Mouse (Mus musculus): ENCODE results near the gene Gm47189. TPM values are rescaled to one million over a fixed set of nuclear protein-coding genes. Genes with fewer than 3 reads are reported as not detected.
"Not testable (repeated sequence)": the region's sequence is repeated elsewhere in the genome, so short reads cannot be mapped to it uniquely, and the experiment has no call there.

Gene Gm47189
- polyA plus RNA-seq (2016; fragmentation: Nextera tagmentation; extraction: Ambion mirVana) = not detected in 2 replicates

GRCm38 (mm10) chr14:41772341-41772740, at the start of gene Gm47189:
Gene Gm47189, minus strand, starts transcription at chr14:41772441.
- not testable (repeated sequence) for H3K9me3 ChIP-seq (replicated peaks); H3K4me1 ChIP-seq; H3K9ac ChIP-seq; H3K36me3 ChIP-seq; H3K27ac ChIP-seq; ATAC-seq (ENCODE audit: low FRiP score); H3K4me3 ChIP-seq; H3K27me3 ChIP-seq; H3K4me2 ChIP-seq (replicated peaks)

DNA sequence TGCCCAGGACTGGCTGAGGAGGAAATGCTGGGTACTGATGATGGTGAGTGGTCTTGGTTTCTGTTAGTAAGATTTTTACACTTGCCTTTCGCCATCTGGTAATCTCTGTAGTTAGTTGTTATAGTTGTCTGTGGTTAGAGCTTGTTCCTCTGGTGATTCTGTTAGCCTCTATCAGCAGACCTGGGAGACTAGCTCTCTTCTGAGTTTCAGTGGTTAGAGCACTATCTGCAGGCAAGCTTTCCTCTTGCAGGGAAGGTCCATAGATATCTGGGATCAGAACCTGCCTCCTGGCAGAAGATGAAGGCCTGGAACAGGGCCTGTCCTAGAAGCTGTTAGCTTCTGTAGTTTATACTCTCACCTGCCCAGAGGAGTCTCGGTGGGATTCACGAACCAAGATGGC, 16.3 kb downstream of the Gm47189 start:
- not testable (repeated sequence) for H3K9me3 ChIP-seq (replicated peaks); H3K27ac ChIP-seq; H3K4me3 ChIP-seq; ATAC-seq (ENCODE audit: low FRiP score); H3K4me1 ChIP-seq; H3K36me3 ChIP-seq; H3K27me3 ChIP-seq; H3K9ac ChIP-seq; H3K4me2 ChIP-seq (replicated peaks)
- WGBS = 80% methylated on average over 2 of the region's 3 CpGs

- WGBS = 94% methylated on average over 1 of the region's 1 CpGs
- H3K36me3 ChIP-seq; H3K4me1 ChIP-seq; H3K27me3 ChIP-seq; H3K4me2 ChIP-seq (replicated peaks); ATAC-seq (ENCODE audit: low FRiP score); H3K9me3 ChIP-seq (replicated peaks); H3K9ac ChIP-seq; H3K27ac ChIP-seq; H3K4me3 ChIP-seq: not testable (repeated sequence)
These were observed 21.7 kb downstream of the Gm47189 start, which contains the start of gene Gm7929 for GRCm38 (mm10) chr14:41750514-41750913. Gene Gm7929, minus strand, starts transcription at chr14:41750614.

- not testable (repeated sequence) for H3K27me3 ChIP-seq; ATAC-seq (ENCODE audit: low FRiP score)
- WGBS = 75% methylated on average over 17 of the region's 17 CpGs
These were observed 48.8 kb downstream of the Gm47189 start for GRCm38 (mm10) chr14:41723437-41723836.

GRCm38 (mm10) chr14:41717180-41717579, 55.1 kb downstream of the Gm47189 start:
- not testable (repeated sequence) for H3K4me2 ChIP-seq (replicated peaks); H3K4me3 ChIP-seq; H3K4me1 ChIP-seq; H3K36me3 ChIP-seq; ATAC-seq (ENCODE audit: low FRiP score); H3K27me3 ChIP-seq; H3K9ac ChIP-seq; H3K9me3 ChIP-seq (replicated peaks); H3K27ac ChIP-seq
- WGBS = 82% methylated on average over 1 of the region's 1 CpGs

More at GRCm38 (mm10) chr14:41723437-41723836, 48.8 kb downstream of the Gm47189 start:
- H3K9me3 ChIP-seq (replicated peaks); H3K4me3 ChIP-seq; H3K9ac ChIP-seq; H3K4me2 ChIP-seq (replicated peaks); H3K36me3 ChIP-seq; H3K27ac ChIP-seq; H3K4me1 ChIP-seq: not testable (repeated sequence)

Other genes starting within 250 kb of the Gm47189 start
- not detected in 2 replicates for gene Gm7970, start 216.9 kb downstream of the Gm47189 start, polyA plus RNA-seq (2016; fragmentation: Nextera tagmentation; extraction: Ambion mirVana)
- not detected in 2 replicates for gene 1700049E17Rik2, start 199.2 kb downstream of the Gm47189 start, polyA plus RNA-seq (2016; fragmentation: Nextera tagmentation; extraction: Ambion mirVana)
- not detected in 2 replicates for gene Gm3072, start 147.8 kb downstream of the Gm47189 start, polyA plus RNA-seq (2016; fragmentation: Nextera tagmentation; extraction: Ambion mirVana)
- gene Gm3676, start 126.0 kb downstream of the Gm47189 start, polyA plus RNA-seq (2016; fragmentation: Nextera tagmentation; extraction: Ambion mirVana) = not detected in 2 replicates
- not detected in 2 replicates for gene Gm8068, start 70.6 kb downstream of the Gm47189 start, polyA plus RNA-seq (2016; fragmentation: Nextera tagmentation; extraction: Ambion mirVana)
- not detected in 2 replicates for gene Gm7929, start 21.8 kb downstream of the Gm47189 start, polyA plus RNA-seq (2016; fragmentation: Nextera tagmentation; extraction: Ambion mirVana)
- not detected in 2 replicates for gene Gm7980, start 134.8 kb upstream of the Gm47189 start, polyA plus RNA-seq (2016; fragmentation: Nextera tagmentation; extraction: Ambion mirVana)
- gene 1700049E17Rik1, start 152.5 kb upstream of the Gm47189 start, polyA plus RNA-seq (2016; fragmentation: Nextera tagmentation; extraction: Ambion mirVana) = not detected in 2 replicates
- not detected in 2 replicates for gene 1700024B05Rik, start 171.6 kb upstream of the Gm47189 start, polyA plus RNA-seq (2016; fragmentation: Nextera tagmentation; extraction: Ambion mirVana)
- gene Gm6401, start 195.5 kb upstream of the Gm47189 start, polyA plus RNA-seq (2016; fragmentation: Nextera tagmentation; extraction: Ambion mirVana) = not detected in 2 replicates
- not detected in 2 replicates for gene Gm3543, start 210.9 kb upstream of the Gm47189 start, polyA plus RNA-seq (2016; fragmentation: Nextera tagmentation; extraction: Ambion mirVana)

All from hindbrain, embryonic 12.5 days (tissue).